Mouse (Mus musculus) kidney, postnatal 36 days (tissue): ENCODE measurements around the gene Tbkbp1.

ENCODE experiments used
- DNase-seq, 2 experiments: peaks; one replicate each; pipeline ENCODE4 v3.0.0; 2021 to 2022; ENCODE audit warnings: mixed read lengths in 2 of 2

Gene Tbkbp1

DNA sequence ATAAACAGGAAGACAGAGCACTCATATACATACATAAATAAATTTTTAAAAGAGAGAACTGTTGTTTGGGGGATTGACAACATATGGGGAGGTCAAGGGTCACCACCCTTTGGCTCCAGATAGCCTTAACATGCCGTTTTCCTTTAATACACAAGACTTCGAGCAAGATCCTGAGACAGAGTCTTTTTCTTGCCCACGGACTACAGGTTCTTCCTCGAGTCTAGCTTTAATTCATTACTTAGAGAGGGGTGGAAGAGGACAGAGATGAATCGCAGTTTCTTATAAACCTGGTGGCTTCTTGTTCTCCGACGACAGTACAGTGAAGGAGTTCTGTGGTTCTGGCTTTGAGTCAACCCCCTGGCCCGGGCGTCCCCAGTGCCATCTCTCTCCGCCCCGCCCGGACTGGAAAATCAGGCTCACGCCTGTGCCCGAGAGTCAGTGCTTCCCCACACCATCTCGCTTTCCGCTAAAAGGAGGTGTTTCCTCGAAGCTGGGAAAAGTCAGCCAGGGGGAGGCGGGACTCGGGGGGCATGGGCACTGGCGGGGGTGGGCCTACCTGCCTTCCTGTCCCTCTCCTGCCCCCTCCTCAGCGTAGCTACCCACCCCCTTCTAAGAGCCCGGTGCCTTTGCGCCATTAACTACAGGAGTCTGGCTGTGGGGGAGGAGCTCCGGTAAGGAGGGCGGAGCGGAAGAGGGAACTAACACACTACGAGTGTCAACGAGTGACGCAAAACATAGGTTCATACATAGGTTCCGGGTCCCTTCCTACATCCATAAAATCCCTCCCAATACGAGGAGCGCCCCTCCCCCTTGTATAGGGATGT, 24.4 kb downstream of the Tbkbp1 start:
- peak; percentile 47 to 72 for DNase-seq

DNA sequence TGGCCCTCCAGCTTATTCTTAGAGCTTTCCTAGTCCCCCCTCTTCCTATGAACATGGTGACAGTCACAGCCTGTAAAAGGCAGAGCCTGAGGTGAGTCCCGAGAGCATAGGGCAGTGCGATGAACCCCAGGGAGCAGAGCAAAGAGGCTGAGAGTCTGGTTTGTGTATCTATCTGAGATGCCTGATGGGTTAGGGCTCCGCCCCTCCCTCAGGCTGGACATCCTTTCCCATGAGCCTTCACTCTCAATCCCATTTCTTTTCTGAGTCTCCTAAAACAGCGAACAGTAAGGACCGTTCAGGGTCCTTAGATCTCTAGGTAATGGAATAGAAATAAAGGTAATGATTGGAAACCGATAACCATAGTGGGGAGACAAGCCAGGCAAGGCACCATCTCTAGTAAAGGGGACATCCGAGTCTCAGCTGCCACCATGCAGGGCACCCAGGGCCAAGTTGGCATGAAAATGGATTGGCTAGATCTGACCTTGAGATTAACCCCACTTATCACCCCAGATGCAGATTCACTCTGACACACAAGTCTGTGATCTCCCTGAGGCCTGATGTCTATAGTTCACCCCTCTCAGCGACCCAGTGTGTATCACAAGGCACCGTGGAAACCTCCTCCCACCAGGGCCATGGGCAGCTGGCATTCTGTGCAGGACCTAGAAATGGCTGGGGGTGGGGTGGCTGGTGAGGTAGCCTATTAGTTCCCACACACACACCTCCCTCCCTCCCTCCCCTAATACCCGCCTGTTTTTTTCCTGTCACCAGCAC, 26.8 kb downstream of the Tbkbp1 start:
- DNase-seq = no peak

GRCm38 (mm10) chr11:97123282-97123890, 27.9 kb downstream of the Tbkbp1 start:
- DNase-seq = no peak

GRCm38 (mm10) chr11:97120641-97121040, 30.7 kb downstream of the Tbkbp1 start:
- DNase-seq = no peak

GRCm38 (mm10) chr11:97120221-97120620, 31.1 kb downstream of the Tbkbp1 start:
- DNase-seq = no peak

DNA sequence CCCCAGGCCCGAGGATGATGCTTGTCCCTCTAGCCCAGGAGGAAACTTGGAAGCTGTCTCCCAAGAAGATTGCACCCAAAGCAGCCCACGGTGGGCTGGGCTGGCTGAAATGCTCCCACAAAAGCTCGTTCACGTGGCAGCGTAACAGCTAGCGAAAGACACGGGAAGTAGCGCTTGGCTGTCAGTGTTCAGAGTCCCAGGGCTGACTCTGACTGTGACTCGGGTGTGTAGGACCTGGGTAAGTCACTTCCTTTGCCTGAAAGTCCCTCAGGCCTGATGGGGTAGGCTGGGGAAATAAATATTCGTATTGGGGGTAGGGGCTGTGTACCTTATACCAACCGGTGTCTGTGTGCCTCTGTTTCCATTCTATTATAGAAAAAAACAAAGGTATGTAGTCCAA, 35.5 kb downstream of the Tbkbp1 start:
- no peak for DNase-seq

GRCm38 (mm10) chr11:97114671-97115601, 36.4 kb downstream of the Tbkbp1 start, which contains the start of gene Tbx21:
Tbx21 (minus strand) TSS chr11:97115331.
- peak in 1 of 2 experiments; percentile 21 for DNase-seq

DNA sequence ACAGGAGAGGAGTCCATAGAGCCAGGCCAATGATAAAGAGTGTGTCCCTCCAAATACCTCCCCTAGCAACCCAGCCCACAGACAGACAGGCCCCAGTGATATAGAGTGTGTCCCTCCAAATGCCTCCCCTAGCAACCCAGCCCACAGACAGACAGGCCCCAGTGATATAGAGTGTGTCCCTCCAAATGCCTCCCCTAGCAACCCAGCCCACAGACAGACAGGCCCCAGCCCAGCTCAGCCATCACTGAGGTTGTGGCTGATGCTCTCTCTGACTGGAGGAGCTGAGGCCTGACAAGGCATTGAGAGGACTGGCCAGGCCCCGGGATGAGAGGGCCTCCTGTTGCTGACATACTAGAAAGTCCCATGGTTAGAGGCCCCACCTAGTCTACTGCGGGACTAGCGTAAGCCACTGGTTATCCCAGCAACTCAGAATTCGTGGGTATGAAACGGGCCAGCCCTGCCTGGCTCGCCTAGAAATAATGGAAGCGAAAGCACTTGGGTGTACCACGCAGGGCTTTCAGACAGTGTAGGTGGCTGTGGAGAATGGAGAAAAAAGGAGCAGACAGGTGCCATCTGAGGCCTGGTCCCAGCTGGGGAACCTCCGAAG, 38.7 kb downstream of the Tbkbp1 start:
- no peak for DNase-seq

- no peak for DNase-seq
Observed at GRCm38 (mm10) chr11:97108976-97109375, 42.3 kb downstream of the Tbkbp1 start.

DNA sequence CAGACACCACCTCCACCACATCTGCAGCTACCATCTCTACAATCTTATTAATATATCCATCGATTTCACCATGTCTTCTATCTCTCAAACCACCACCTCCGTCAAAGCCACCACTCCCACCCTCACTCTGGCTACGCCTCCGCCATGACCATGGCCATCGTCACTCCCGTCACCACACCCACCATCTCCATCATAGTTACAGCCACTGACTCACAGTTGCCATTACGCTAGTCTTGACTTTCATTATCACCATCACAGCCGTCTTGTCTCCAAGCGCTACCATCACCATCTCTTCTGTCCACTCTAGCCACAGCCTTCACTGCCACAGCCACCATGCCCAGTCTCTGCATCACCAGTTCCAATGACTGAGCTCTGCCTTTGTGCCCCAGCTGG, 47.2 kb downstream of the Tbkbp1 start:
- DNase-seq = no peak

GRCm38 (mm10) chr11:97103163-97104090, 47.9 kb downstream of the Tbkbp1 start:
- DNase-seq = no peak

DNA sequence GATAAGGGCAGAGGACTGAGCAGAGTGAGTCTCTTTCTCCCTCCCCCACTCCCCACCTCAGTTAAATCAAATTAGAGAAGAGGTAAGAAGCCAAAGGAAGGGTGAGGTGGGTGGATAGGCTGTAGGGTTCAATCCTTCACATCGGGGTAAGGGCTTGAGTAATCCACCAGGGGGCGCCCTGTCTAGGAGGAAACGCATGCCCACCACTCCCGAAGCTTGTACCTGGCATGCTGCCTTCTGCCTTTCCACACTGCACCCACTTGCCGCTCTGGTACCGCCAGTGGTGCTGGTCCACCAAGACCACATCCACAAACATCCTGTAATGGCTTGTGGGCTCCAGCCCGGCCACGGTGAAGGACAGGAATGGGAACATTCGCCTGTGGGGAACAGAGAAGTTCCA, 49.6 kb downstream of the Tbkbp1 start:
- peak; percentile 37 to 86 for DNase-seq

- peak; percentile 69 to 74 for DNase-seq
Observed at GRCm38 (mm10) chr11:97098791-97099190, 52.5 kb downstream of the Tbkbp1 start.

GRCm38 (mm10) chr11:97094600-97094999, 56.7 kb downstream of the Tbkbp1 start:
- no peak for DNase-seq

DNA sequence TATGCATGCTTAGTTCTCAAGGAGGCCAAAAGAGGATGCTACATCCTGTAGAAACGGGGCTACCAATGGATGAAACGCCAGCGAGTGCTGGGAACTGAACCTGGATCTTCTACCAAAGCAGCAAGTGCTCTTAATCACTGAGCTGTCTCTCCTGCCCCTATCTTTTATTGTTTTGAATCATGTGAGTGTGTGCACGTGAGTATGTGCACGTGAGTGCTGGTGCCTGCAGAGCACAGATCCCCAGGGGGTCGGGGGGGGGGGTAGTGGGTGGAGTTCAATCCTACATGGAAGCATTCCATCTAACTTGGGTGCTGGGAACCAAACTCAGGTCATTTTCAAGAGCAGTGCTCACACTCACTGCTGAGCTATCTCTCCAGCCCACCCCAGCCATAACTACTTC, 64.9 kb downstream of the Tbkbp1 start:
- no peak for DNase-seq
